Mouse (Mus musculus) kidney, adult 2 months (tissue): ENCODE measurements around the gene Trp53i11. TPM values are rescaled to one million over a fixed set of nuclear protein-coding genes. Genes with fewer than 3 reads are reported as not detected.

Experiments
- DNase-seq: peaks from one replicate; pipeline ENCODE4 v3.0.0; 2021
- H3K27ac ChIP-seq: fragments of 200-500 bp; 2 replicates; pipeline ENCODE4 v1.5.1; 2012; ENCODE audit warnings: low read depth, low read length, control low read depth, inconsistent platforms; ENCODE audit not compliant: insufficient read depth
- H3K27me3 ChIP-seq: fragments of 200-500 bp; replicated peaks from 2 replicates; pipeline ENCODE4 v1.6.1; 2012; ENCODE audit warnings: mild to moderate bottlenecking, moderate library complexity, low read length, inconsistent platforms; ENCODE audit not compliant: control insufficient read depth, insufficient read depth
- H3K36me3 ChIP-seq: fragments of 200-500 bp; 2 replicates; pipeline ENCODE4 v1.6.1; 2012; ENCODE audit warnings: mild to moderate bottlenecking, moderate library complexity, low read length, inconsistent platforms; ENCODE audit not compliant: control insufficient read depth, insufficient read depth
- H3K4me1 ChIP-seq: fragments of 200-500 bp; 2 replicates; pipeline ENCODE4 v1.6.1; 2011; ENCODE audit warnings: low read length; ENCODE audit not compliant: control insufficient read depth, insufficient read depth
- H3K4me3 ChIP-seq: fragments of 200-500 bp; 2 replicates; pipeline ENCODE4 v1.5.1; 2011; ENCODE audit warnings: mild to moderate bottlenecking, low read depth, low read length, control low read depth; ENCODE audit not compliant: insufficient read depth
- CTCF ChIP-seq: fragments of 200-500 bp; conservative IDR thresholded peaks from 2 replicates; pipeline ENCODE4 v1.5.1; 2011; ENCODE audit warnings: low read depth, mild to moderate bottlenecking, control low read depth, low read length, moderate library complexity, mixed read lengths; ENCODE audit not compliant: insufficient read depth, insufficient read length
- POLR2A ChIP-seq: fragments of 200-500 bp; IDR thresholded peaks from one replicate; pipeline ENCODE4 v1.6.1; 2011; ENCODE audit warnings: low read depth, low read length, control low read depth
- WGBS: fragments of 180-500 bp; shearing (Covaris S2); methylation state at CpG from one replicate; pipeline ENCODE4 v1.1.7; 2018; 5-methylcytosine and 5-hydroxymethylcytosine counted together
- polyA plus RNA-seq: library from polyadenylated mRNA; depleted of rRNA; stranded (reverse); fragments of >200 nt; gene quantifications from 2 replicates; pipeline ENCODE4 v1.2.3, GENCODE M21; 2012

The Trp53i11 gene
- polyA plus RNA-seq, 1 experiment, result 18.3 TPM

DNA sequence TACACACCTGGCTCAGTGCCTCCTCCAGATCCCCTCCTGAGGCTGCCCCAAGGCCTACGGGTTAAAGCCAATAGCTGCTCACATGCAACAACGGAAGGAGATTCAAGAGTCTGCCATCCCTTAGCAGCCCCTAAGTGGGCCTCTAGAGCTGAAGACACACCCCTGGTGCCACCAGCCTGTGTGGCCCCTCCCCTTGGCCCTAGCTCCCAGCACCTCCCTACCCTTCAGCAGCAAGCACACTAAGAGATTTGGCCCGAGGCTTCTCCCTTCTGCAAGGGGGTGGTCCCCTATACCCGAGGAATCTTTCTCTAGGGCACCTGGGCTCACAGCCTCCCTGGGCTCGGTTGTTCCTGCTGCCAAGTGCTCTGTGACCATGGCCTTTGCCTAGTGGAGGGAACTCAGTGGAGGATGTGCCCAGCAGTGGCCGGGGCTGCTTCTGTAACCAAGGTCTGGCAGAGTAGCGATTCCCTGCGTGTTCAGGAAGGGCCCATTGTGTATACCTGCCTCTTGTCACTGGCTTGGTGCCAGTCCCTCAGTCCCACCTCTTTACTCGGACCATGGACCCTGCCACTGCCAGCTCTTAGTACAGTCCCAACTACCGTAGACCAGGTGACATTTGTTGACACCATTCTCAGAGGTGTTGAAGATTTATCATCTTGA lies 13.5 kb downstream of the Trp53i11 start:
- Histone ChIP-seq H3K4me1 (no peaks in the 10 kb centered on the region), H3K36me3 (no peaks in the 10 kb centered on the region), H3K4me3 (no peak overlapping the region), H3K27me3 (no peaks in the 10 kb centered on the region), H3K27ac (no peak overlapping the region)
- 55% methylated on average over 10 of the region's 10 CpGs for WGBS
- DNase-seq, result no peak
- no peak for TF ChIP-seq POLR2A
- no peak for TF ChIP-seq CTCF

GRCm38 (mm10) chr2:93201997-93202396 lies 14.6 kb downstream of the Trp53i11 start:
- TF ChIP-seq CTCF, result no peak
- no peak for TF ChIP-seq POLR2A
- no peak for DNase-seq
- Histone ChIP-seq H3K4me1 (no peaks in the 10 kb centered on the region), H3K36me3 (no peaks in the 10 kb centered on the region), H3K27ac (no peak overlapping the region), H3K27me3 (no peaks in the 10 kb centered on the region), H3K4me3 (no peak overlapping the region)
- WGBS, result 91% methylated on average over 3 of the region's 3 CpGs

DNA sequence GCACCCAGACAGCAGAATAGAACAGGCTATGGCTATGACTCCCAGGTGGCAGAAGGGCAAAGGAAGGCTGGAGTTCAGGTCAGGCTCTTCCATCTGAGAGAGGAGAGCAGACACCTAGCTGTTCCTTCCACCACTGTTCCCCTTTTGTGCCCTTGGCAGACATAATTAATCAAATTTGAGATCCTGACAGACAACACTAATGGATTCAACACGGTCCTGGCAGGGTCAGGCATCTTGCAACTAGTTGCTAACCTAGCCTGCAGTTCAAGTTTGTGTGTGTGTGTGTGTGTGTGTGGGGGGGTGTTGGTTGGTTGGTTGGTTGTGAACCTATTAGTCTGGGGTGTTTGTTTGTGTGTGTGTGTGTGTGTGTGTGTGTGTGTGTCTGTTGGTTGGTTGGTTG lies 15.4 kb downstream of the Trp53i11 start:
- Histone ChIP-seq H3K27ac (no peak overlapping the region), H3K4me1 (no peaks in the 10 kb centered on the region), H3K36me3 (no peaks in the 10 kb centered on the region), H3K4me3 (no peak overlapping the region), H3K27me3 (no peaks in the 10 kb centered on the region)
- 41% methylated on average over 1 of the region's 1 CpGs for WGBS
- TF ChIP-seq CTCF, result no peak
- TF ChIP-seq POLR2A, result no peak
- no peak for DNase-seq

DNA sequence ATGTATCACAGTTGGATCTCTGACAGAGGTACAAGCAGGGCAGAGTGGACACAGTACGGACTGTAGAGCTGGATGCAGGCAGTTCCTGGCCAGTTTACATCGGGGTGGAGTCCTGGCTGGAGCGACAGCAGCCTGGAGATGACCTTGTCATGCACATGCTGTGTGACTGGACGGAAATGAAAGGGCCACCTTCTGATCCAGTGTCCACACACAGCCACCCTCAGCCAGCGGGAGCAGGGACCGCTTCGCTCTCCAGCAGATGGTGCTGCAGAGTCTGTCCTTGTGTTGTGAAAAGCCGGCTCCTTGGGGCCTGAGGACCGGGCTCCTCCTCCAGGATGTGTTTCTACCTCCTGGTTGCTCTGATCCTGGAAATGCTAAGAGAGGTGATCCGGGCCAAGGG lies 16.3 kb downstream of the Trp53i11 start:
- H3K27ac ChIP-seq, result no peak overlapping the region
- peak; percentile 72 for DNase-seq
- no peaks in the 10 kb centered on the region for H3K27me3 ChIP-seq
- WGBS, result 14% methylated on average over 10 of the region's 10 CpGs
- H3K4me3 ChIP-seq, result no peak overlapping the region
- no peaks in the 10 kb centered on the region for H3K36me3 ChIP-seq
- TF ChIP-seq CTCF (peak; percentile 68), POLR2A (no peak)
- no peaks in the 10 kb centered on the region for H3K4me1 ChIP-seq

- Histone ChIP-seq H3K36me3 (no peaks in the 10 kb centered on the region), H3K4me3 (no peak overlapping the region), H3K27me3 (no peaks in the 10 kb centered on the region), H3K4me1 (no peaks in the 10 kb centered on the region), H3K27ac (no peak overlapping the region)
- TF ChIP-seq CTCF (no peak), POLR2A (no peak)
- WGBS, result 80% methylated on average over 6 of the region's 6 CpGs
- DNase-seq, result no peak
Measured at GRCm38 (mm10) chr2:93204571-93204970, 17.2 kb downstream of the Trp53i11 start.

GRCm38 (mm10) chr2:93206126-93206525 lies 18.8 kb downstream of the Trp53i11 start:
- Histone ChIP-seq H3K27ac (no peak overlapping the region), H3K4me1 (no peaks in the 10 kb centered on the region), H3K4me3 (no peak overlapping the region), H3K27me3 (no peaks in the 10 kb centered on the region), H3K36me3 (no peaks in the 10 kb centered on the region)
- 100% methylated on average over 1 of the region's 1 CpGs for WGBS
- TF ChIP-seq CTCF (no peak), POLR2A (no peak)
- no peak for DNase-seq

DNA sequence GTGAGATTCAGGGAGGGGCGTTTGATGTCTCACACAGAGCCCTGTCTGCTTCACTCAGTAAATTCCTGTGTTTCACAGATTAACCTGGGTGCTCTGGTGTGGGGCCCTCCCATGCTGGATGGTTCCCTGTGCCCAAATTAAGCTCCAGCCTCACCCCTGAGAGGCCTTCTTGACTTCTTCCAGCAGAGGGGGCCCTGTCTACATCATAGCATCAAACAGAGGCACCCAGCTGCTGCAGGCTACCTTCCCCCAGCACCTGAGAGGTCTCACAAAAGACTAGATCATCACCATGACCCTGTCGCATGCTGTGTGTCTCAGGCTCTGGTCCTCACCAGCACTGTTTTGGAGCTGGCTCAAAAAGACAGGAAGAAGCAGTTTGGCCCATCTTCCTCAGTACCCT lies 25.0 kb downstream of the Trp53i11 start:
- H3K4me1 ChIP-seq, result peaks cover 3% of the 10 kb centered on the region; the same call in 1 of the 2 replicates
- no peak for TF ChIP-seq CTCF
- no peak for TF ChIP-seq POLR2A
- DNase-seq, result no peak
- 91% methylated on average over 2 of the region's 2 CpGs for WGBS
- H3K27me3 ChIP-seq, result no peaks in the 10 kb centered on the region
- H3K4me3 ChIP-seq, result no peak overlapping the region
- no peaks in the 10 kb centered on the region for H3K36me3 ChIP-seq
- H3K27ac ChIP-seq, result no peak overlapping the region
